Mouse (Mus musculus) cerebellum, adult 2 months (tissue): ENCODE data around the gene Kifap3. TPM values are rescaled to one million over a fixed set of nuclear protein-coding genes. Genes with fewer than 3 reads are reported as not detected.

ENCODE experiments used
- DNase-seq, 2 experiments: peaks; one replicate each; pipeline ENCODE4 v3.0.0; 2021
- H3K27ac ChIP-seq: fragments of 200-500 bp; 2 replicates; pipeline ENCODE4 v1.5.1; 2012; ENCODE audit warnings: low read length, control low read depth, inconsistent platforms; ENCODE audit not compliant: insufficient read depth
- H3K27me3 ChIP-seq: fragments of 200-500 bp; 2 replicates; pipeline ENCODE4 v1.6.1; 2012; ENCODE audit warnings: inconsistent platforms, mild to moderate bottlenecking, low read length, moderate library complexity; ENCODE audit not compliant: control insufficient read depth, insufficient read depth
- H3K4me1 ChIP-seq: fragments of 200-500 bp; 2 replicates; pipeline ENCODE4 v1.6.1; 2011; ENCODE audit warnings: low read length; ENCODE audit not compliant: control insufficient read depth, insufficient read depth
- H3K4me3 ChIP-seq: fragments of 200-500 bp; replicated peaks from 2 replicates; pipeline ENCODE3; 2011; ENCODE audit warnings: mild to moderate bottlenecking, low read depth, low read length, control low read depth; ENCODE audit not compliant: insufficient read depth
- CTCF ChIP-seq: fragments of 200-500 bp; IDR thresholded peaks from 2 replicates; pipeline ENCODE4 v1.5.1; 2011; ENCODE audit warnings: low read depth, mild to moderate bottlenecking, control low read depth, low read length, moderate library complexity, borderline replicate concordance; ENCODE audit not compliant: insufficient read depth
- POLR2A ChIP-seq: fragments of 200-500 bp; IDR thresholded peaks from 2 replicates; pipeline ENCODE4 v1.6.1; 2011; ENCODE audit warnings: low read length, control low read depth, borderline replicate concordance; ENCODE audit not compliant: insufficient read depth
- WGBS: fragments of 180-500 bp; shearing (Covaris S2); methylation state at CpG from one replicate; pipeline ENCODE4 v1.1.7; 2018; 5-methylcytosine and 5-hydroxymethylcytosine counted together
- polyA plus RNA-seq: library from polyadenylated mRNA; depleted of rRNA; stranded (reverse); fragments of >200 nt; gene quantifications from 2 replicates; pipeline ENCODE4 v1.2.3, GENCODE M21; 2012

Kifap3 gene
- polyA plus RNA-seq, 1 experiment: 111 TPM

DNA sequence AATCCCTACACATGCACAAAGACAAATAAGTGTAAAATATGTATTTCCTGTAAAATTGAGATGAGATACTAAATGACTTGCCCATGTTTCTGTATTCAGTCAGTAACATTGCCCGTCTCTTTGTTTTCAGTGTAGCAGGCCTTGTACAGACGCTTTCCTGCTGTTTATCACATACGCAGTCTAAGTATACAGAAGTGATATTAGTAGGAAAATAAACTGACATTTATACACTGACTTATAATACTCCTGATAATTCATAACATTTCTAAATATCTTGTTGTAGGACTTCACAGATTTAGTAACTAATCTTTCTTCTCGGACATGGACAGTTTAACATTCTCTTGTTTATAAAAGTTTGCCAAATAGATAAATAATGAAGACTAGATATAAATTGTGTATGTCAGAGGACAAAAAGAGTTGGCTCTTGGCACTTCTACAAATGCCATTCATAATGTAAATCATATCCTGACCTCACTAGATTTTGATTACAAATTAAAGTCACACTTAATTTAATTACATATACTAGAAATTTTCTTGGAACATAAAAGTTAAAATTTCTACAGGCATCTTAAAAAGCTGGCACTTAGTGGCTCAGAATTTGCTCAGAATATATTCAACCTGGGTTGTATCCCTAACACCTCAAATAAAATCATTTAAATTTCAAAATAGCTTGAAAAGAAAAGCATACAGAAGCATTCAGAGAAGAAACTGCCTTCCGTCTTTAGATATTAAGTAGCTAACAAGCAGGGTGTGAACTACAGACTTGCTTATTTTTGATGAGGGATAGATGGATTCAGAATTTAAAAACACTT, 138.2 kb downstream of the Kifap3 start:
- H3K4me1 ChIP-seq: no peaks in the 10 kb centered on the region
- no peak for DNase-seq
- H3K27ac ChIP-seq: no peak overlapping the region
- no peaks in the 10 kb centered on the region for H3K27me3 ChIP-seq
- WGBS: 96% methylated on average over 5 of the region's 5 CpGs
- TF ChIP-seq POLR2A (no peak), CTCF (no peak)
- H3K4me3 ChIP-seq: no peak overlapping the region

DNA sequence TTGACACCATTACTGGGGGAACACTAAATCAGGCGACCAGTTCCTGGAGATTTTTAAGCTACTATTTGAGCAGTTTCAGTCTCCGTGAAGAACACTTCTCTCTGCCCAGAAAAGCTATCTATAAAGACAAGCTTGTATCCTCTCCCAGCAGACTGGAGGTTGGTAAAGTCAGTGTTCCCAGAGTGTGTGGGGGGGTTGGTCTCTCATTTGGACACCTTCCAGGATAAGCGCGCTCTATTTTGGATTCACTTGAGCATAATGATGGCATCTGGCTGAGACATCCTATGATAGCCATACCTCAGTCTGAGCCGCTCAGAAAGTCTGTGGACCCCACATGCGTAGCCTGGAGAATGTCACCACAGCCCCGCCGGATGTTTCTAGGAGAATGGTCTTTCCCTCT, 144.7 kb downstream of the Kifap3 start:
- Histone ChIP-seq H3K27me3 (no peaks in the 10 kb centered on the region), H3K4me1 (no peaks in the 10 kb centered on the region), H3K27ac (no peak overlapping the region), H3K4me3 (no peak overlapping the region)
- WGBS: 36% methylated on average over 8 of the region's 8 CpGs
- no peak for DNase-seq
- TF ChIP-seq POLR2A (no peak), CTCF (no peak)

DNA sequence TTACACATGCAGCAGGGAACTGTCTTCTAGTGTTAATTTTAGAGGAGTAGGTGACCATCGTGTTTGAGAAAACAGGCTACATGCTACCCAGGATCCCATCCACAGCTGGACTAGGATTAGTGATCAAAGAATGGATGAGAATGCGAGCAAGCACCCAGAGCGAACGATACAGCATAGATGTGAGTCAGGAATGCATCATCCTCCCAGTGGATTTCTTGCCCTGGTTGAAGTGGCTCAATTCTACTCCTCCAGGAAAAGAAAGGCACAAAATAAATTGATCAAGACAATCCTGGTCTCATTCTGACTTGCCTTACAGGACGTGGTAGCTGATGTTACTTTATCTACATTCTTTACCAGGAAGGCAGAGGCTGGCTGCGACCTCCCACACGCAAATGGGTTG, 149.5 kb downstream of the Kifap3 start, which contains the start of gene Scyl3:
Gene Scyl3 (plus strand): TSS at position 255 of the 400 bp plus-strand sequence.
- peaks cover 7% of the 10 kb centered on the region for H3K4me1 ChIP-seq
- H3K27me3 ChIP-seq: no peaks in the 10 kb centered on the region
- WGBS: 60% methylated on average over 7 of the region's 7 CpGs
- peak within 1 kb of the TSS; percentile 93 for H3K27ac ChIP-seq
- no peak for TF ChIP-seq CTCF
- TF ChIP-seq POLR2A: no peak
- DNase-seq: no peak
- peak within 1 kb of the TSS; percentile 85 for H3K4me3 ChIP-seq

DNA sequence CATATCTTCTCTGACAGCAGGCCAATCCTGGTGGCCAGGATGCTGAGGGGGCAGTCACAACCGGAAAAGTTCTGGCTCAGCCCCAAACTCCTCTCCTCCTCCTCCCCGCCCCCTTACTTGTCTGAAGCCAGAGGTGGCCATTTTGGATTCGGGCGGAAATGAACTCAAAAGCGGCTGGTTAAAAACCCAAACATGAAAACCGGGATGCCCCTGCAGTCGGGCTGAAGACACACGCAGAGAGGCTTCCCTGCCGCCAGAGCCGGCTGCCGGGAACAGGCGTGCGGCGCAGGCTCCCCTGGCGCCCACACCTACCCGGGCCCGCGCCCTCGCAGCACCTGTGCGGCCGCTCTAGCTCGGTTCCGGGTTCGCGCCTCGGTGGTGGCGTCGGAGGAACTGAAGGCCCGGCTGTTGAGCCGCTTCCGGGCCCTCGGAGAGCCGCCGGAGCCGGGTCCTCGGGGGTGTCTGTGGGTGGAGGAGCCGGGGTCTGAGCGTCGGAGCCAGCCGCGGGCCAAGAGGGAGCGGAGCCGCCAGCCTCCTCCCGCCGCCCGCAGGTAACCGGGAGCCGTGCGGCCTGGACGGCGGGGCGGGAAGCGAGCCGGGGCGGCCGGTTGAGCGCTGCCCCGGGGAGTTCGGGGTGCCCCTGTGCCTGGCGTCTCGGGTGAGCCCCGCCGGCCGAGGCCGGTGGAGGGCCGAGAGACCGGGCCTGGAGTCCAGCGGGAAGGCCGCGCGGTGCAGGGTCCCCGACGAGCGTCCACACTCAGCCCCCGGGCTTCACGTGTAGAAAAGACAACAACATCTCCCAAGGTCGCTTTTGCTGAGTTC, 150.5 kb downstream of the Kifap3 start:
- WGBS: under 1% methylated on average over 70 of the region's 77 CpGs
- H3K27me3 ChIP-seq: no peaks in the 10 kb centered on the region
- TF ChIP-seq POLR2A: peak; percentile 39; the same call in 1 of the 2 replicates
- TF ChIP-seq CTCF: no peak
- DNase-seq: peak; percentile 89 to 93
- H3K4me3 ChIP-seq: peak overlapping the region; percentile 85
- peak overlapping the region; percentile 93 for H3K27ac ChIP-seq
- peaks cover 7% of the 10 kb centered on the region for H3K4me1 ChIP-seq

DNA sequence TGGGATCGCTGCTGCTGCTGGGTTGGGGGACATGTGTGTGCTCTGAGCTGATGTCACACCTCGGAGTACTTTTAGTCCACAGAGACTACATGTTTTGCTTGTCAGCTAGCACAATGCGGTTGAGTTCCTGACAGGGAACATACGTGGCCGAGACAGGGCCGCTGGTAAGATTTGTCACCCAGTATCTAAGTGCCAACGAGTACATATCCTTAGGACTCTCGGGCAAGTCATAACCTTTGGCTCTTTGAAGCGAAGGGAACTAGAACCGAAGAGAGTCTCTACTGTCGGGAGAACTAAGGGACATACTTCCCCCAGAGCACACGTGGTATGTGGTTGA, 151.0 kb downstream of the Kifap3 start:
- no peak for TF ChIP-seq CTCF
- TF ChIP-seq POLR2A: no peak
- DNase-seq: no peak
- peak overlapping the region; percentile 85 for H3K4me3 ChIP-seq
- H3K27ac ChIP-seq: 0 out of 2 replicates have a peak overlapping the region, but pooled peaks have one; percentile 93
- WGBS: 3% methylated on average over 12 of the region's 12 CpGs
- no peaks in the 10 kb centered on the region for H3K27me3 ChIP-seq
- H3K4me1 ChIP-seq: peaks cover 7% of the 10 kb centered on the region

DNA sequence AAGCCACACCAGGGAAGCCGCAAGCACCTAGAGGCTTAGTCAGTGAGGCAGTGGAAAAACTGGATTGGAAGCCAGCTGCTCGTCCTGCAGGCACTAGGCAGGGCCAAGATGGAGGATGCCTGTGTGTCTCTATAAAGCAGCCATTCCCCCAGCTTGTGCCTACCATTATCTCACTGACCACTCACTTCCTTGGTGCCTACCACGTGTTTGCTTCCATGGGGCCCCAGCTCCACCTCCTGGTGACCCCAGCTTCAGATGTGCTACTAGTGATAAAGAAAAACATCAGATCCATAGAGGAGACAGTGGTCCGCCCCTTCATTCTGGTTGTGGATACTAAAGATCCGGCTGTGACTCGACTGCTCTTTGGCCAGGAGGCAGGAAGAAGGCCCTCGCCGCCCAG, 152.4 kb downstream of the Kifap3 start:
- no peak for DNase-seq
- H3K4me3 ChIP-seq: no peak overlapping the region
- 78% methylated on average over 8 of the region's 8 CpGs for WGBS
- H3K27me3 ChIP-seq: no peaks in the 10 kb centered on the region
- H3K27ac ChIP-seq: no peak overlapping the region
- peaks cover 7% of the 10 kb centered on the region for H3K4me1 ChIP-seq
- no peak for TF ChIP-seq POLR2A
- TF ChIP-seq CTCF: no peak

DNA sequence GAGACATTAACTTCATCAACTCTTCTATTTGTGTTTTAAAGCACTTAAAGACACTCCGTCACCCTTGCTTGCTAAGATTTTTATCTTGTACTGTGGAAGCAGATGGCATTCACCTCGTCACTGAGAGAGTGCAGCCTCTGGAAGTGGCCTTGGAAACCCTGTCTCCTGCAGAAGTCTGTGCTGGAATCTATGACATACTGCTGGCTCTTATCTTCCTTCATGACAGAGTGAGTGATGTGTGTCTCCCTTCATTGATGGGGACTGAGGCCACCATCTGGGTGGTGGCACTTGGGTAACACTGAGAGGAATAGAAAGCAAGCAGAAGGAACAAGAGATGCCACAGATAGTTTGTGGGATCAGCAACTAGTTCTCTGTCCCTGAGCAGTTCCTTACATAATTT, 155.2 kb downstream of the Kifap3 start:
- no peak for TF ChIP-seq CTCF
- TF ChIP-seq POLR2A: no peak
- WGBS: 83% methylated on average over 2 of the region's 2 CpGs
- no peak overlapping the region for H3K4me3 ChIP-seq
- no peak for DNase-seq
- peaks cover 7% of the 10 kb centered on the region for H3K4me1 ChIP-seq
- no peaks in the 10 kb centered on the region for H3K27me3 ChIP-seq
- no peak overlapping the region for H3K27ac ChIP-seq

DNA sequence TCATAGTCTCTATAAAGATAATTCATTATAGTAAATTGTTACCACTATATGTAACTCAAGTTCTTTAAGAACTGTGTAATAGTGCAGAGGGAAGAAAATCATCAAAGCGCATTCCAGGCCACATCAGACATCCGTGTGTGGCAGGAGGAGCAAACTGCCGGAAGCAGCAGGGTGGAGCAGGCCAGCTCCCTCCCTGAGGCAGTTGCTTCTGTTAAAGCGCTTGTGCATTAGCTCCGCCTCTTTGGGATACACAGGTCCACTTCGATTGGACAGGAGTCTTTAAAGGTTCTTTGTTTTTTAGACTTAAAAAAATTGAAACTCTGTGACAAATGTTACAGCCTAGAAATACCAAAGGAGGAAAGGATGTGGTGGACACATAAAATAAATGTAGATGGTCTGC, 162.7 kb downstream of the Kifap3 start:
- 67% methylated on average over 6 of the region's 6 CpGs for WGBS
- DNase-seq: no peak
- Histone ChIP-seq H3K4me3 (no peak overlapping the region), H3K27ac (no peak overlapping the region), H3K27me3 (no peaks in the 10 kb centered on the region), H3K4me1 (no peaks in the 10 kb centered on the region)
- no peak for TF ChIP-seq POLR2A
- no peak for TF ChIP-seq CTCF
